Comparison of ENCODE assay signal across 8 mouse cellular contexts in the genomic region with DNA sequence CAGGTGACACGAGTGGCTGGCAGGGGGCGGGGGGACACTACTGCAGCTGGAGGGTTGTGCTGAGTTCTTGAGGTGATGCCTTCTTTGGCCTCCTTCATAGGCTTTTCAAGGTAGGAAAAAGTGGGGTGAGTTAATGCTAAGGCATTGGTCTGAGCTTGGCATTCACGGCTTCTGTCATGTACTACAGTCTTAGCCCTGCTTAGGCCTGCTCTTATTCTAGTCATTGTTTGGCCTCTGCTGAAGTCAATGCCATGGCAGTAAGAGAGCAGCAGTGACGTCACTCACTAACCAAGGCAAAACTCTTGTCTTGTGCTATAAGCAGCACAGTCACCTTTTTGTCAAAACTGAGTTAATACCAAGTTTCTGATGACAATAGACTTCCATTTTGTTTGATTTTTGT. TPM values are rescaled to one million over a fixed set of nuclear protein-coding genes. Genes with fewer than 3 reads are reported as not detected.
DNase-seq lines count a peak whose midpoint lies in the region; ATAC-seq and TF ChIP-seq lines count a peak whose summit lies in the region.

No protein-coding gene starts in this region.

- no peak for DNase-seq in heart, postnatal 10 days
- DNase-seq in hindbrain, embryonic 10.5 days (ENCODE audit: low spot score), result no peak
- DNase-seq in midbrain, embryonic 11.5 days (ENCODE audit: low spot score, missing footprints), result peak; percentile 89
- DNase-seq in right cerebral cortex, postnatal 4 days, result no peak
- DNase-seq in spleen, postnatal 10 days (ENCODE audit: low spot score in 2 of 2), result no peak

- H3K9me3 ChIP-seq in heart, embryonic 11.5 days (replicated peaks; ENCODE audit: control insufficient read depth, low read length), result no peaks in the 10 kb centered on the region
- no peaks in the 10 kb centered on the region for H3K9me3 ChIP-seq in hindbrain, embryonic 10.5 days
- no peaks in the 10 kb centered on the region for H3K9me3 ChIP-seq in midbrain, embryonic 11.5 days (ENCODE audit: control insufficient read depth, low read length)

- TF ChIP-seq CTCF in bone marrow macrophage, adult 2 months (IDR thresholded peaks at IDR 0.05; ENCODE audit: low read depth, low read length), result no peak

- 53% methylated on average over 4 of the region's 4 CpGs for WGBS in heart, embryonic 11.5 days (ENCODE audit: insufficient replicate concordance)
- WGBS in hindbrain, embryonic 10.5 days, result 63% methylated on average over 4 of the region's 4 CpGs
- WGBS in midbrain, embryonic 11.5 days, result 63% methylated on average over 4 of the region's 4 CpGs

- no peaks in the 10 kb centered on the region for H3K27me3 ChIP-seq in heart, embryonic 11.5 days (ENCODE audit: control insufficient read depth, insufficient read depth, low read length)
- H3K27me3 ChIP-seq in hindbrain, embryonic 10.5 days (ENCODE audit: insufficient read depth, poor library complexity, severe bottlenecking), result no peaks in the 10 kb centered on the region
- no peaks in the 10 kb centered on the region for H3K27me3 ChIP-seq in midbrain, embryonic 11.5 days (ENCODE audit: control insufficient read depth, insufficient read depth, low read length)

- H3K4me2 ChIP-seq in heart, embryonic 11.5 days, result peak overlapping the region; percentile 97
- H3K4me2 ChIP-seq in midbrain, embryonic 11.5 days, result peak overlapping the region; percentile 69

- peak overlapping the region; percentile 88 for H3K4me3 ChIP-seq in heart, embryonic 11.5 days (ENCODE audit: low read depth, low read length)
- peak overlapping the region; percentile 79; the same call in 1 of the 2 replicates for H3K4me3 ChIP-seq in bone marrow macrophage, adult 2 months (ENCODE audit: insufficient read depth, low read length)
- peak overlapping the region; percentile 100 for H3K4me3 ChIP-seq in hindbrain, embryonic 10.5 days
- peak overlapping the region; percentile 100 for H3K4me3 ChIP-seq in midbrain, embryonic 11.5 days (ENCODE audit: low read depth, low read length)

- peaks cover 20% of the 10 kb centered on the region for H3K4me1 ChIP-seq in heart, embryonic 11.5 days (ENCODE audit: control insufficient read depth, insufficient read depth, low read length)
- peaks cover 20% of the 10 kb centered on the region for H3K4me1 ChIP-seq in bone marrow macrophage, adult 2 months (ENCODE audit: control insufficient read depth, insufficient read depth, low read length)
- H3K4me1 ChIP-seq in hindbrain, embryonic 10.5 days (replicated peaks), result peaks cover 47% of the 10 kb centered on the region
- peaks cover 23% of the 10 kb centered on the region for H3K4me1 ChIP-seq in midbrain, embryonic 11.5 days (ENCODE audit: control insufficient read depth, insufficient read depth, low read length)

- intact Hi-C loops in heart, postnatal 10 days (cut with DNase I), result no loop called here

- peaks cover 26% of the 10 kb centered on the region for H3K36me3 ChIP-seq in heart, embryonic 11.5 days (ENCODE audit: control insufficient read depth, insufficient read depth, low read length)
- H3K36me3 ChIP-seq in hindbrain, embryonic 10.5 days, result peaks cover 58% of the 10 kb centered on the region
- H3K36me3 ChIP-seq in midbrain, embryonic 11.5 days (ENCODE audit: control insufficient read depth, insufficient read depth, low read length), result peaks cover 17% of the 10 kb centered on the region

- no peak for TF ChIP-seq POLR2A in bone marrow macrophage, adult 2 months (IDR thresholded peaks at IDR 0.05; ENCODE audit: borderline replicate concordance, low read depth, low read length)

- ATAC-seq in heart, embryonic 11.5 days (replicated peaks; ENCODE audit: insufficient number of reproducible peaks, low FRiP score, low TSS enrichment), result no peak
- no peak for ATAC-seq in midbrain, embryonic 11.5 days (ENCODE audit: low FRiP score)
- ATAC-seq in cerebellum, adult (ENCODE audit: insufficient number of reproducible peaks, low FRiP score, low TSS enrichment), result no peak

- peak overlapping the region; percentile 100; the same call in 1 of the 2 replicates for H3K27ac ChIP-seq in heart, embryonic 11.5 days (ENCODE audit: low read depth, low read length)
- H3K27ac ChIP-seq in bone marrow macrophage, adult 2 months (ENCODE audit: insufficient read depth, low read depth, low read length), result no peak overlapping the region
- H3K27ac ChIP-seq in hindbrain, embryonic 10.5 days, result no peak overlapping the region; the same call in 1 of the 2 replicates
- no peak overlapping the region for H3K27ac ChIP-seq in midbrain, embryonic 11.5 days (ENCODE audit: low read depth, low read length)

- peak overlapping the region; percentile 100 for H3K9ac ChIP-seq in heart, embryonic 11.5 days (ENCODE audit: low read depth, low read length)
- peak overlapping the region; percentile 99 for H3K9ac ChIP-seq in midbrain, embryonic 11.5 days (ENCODE audit: low read length)

RNA-seq across cellular contexts. Expression of a gene that starts 2.6 kb away (rescaled TPM):
- 15.9 and 17.1 TPM in 2 replicates for polyA plus RNA-seq in heart, embryonic 11.5 days (2014; fragmentation: Nextera tagmentation; extraction: Ambion mirVana)
- 10 to 100 TPM; 70.3 to 83.4 TPM for total RNA-seq in heart, postnatal 10 days (2021)
- 78.4 and 79.3 TPM in 2 replicates for polyA plus RNA-seq in bone marrow macrophage, adult 2 months (2012; ENCODE audit: insufficient read depth, insufficient read length, missing spikeins)
- polyA plus RNA-seq in hindbrain, embryonic 10.5 days (2016; fragmentation: Nextera tagmentation; extraction: Ambion mirVana), result 24.4 and 25.2 TPM in 2 replicates
- 24.0 and 25.1 TPM in 2 replicates for polyA plus RNA-seq in midbrain, embryonic 11.5 days (2014; fragmentation: Nextera tagmentation; extraction: Ambion mirVana)

RNA-seq across cellular contexts. Expression of a gene that starts 6.8 kb away (rescaled TPM):
- polyA plus RNA-seq in heart, embryonic 11.5 days (2014; fragmentation: Nextera tagmentation; extraction: Ambion mirVana), result 22.2 and 28.5 TPM in 2 replicates
- 10 to 100 TPM; 29.0 to 29.7 TPM for total RNA-seq in heart, postnatal 10 days (2021)
- 37.9 and 40.1 TPM in 2 replicates for polyA plus RNA-seq in bone marrow macrophage, adult 2 months (2012; ENCODE audit: insufficient read depth, insufficient read length, missing spikeins)
- polyA plus RNA-seq in hindbrain, embryonic 10.5 days (2016; fragmentation: Nextera tagmentation; extraction: Ambion mirVana), result 49.5 and 55.9 TPM in 2 replicates
- polyA plus RNA-seq in midbrain, embryonic 11.5 days (2014; fragmentation: Nextera tagmentation; extraction: Ambion mirVana), result 51.9 and 53.1 TPM in 2 replicates

RNA-seq across cellular contexts. Expression of a gene that starts 22.8 kb away (rescaled TPM):
- polyA plus RNA-seq in heart, embryonic 11.5 days (2014; fragmentation: Nextera tagmentation; extraction: Ambion mirVana), result 5.6 and 6.4 TPM in 2 replicates
- total RNA-seq in heart, postnatal 10 days (2021), result 10 to 100 TPM; 31.1 to 32.7 TPM
- polyA plus RNA-seq in bone marrow macrophage, adult 2 months (2012; ENCODE audit: insufficient read depth, insufficient read length, missing spikeins), result 7.4 and 8.2 TPM in 2 replicates
- 1.2 and 1.5 TPM in 2 replicates for polyA plus RNA-seq in hindbrain, embryonic 10.5 days (2016; fragmentation: Nextera tagmentation; extraction: Ambion mirVana)
- 0.93 and 1.2 TPM in 2 replicates for polyA plus RNA-seq in midbrain, embryonic 11.5 days (2014; fragmentation: Nextera tagmentation; extraction: Ambion mirVana)

RNA-seq across cellular contexts. Expression of a gene that starts 38.7 kb away (rescaled TPM):
- polyA plus RNA-seq in heart, embryonic 11.5 days (2014; fragmentation: Nextera tagmentation; extraction: Ambion mirVana), result 0.57 and 0.73 TPM in 2 replicates
- under 1 TPM; 0.79 to 0.87 TPM for total RNA-seq in heart, postnatal 10 days (2021)
- polyA plus RNA-seq in bone marrow macrophage, adult 2 months (2012; ENCODE audit: insufficient read depth, insufficient read length, missing spikeins), result 0.62 and 0.65 TPM in 2 replicates
- 1.1 and 2.2 TPM in 2 replicates for polyA plus RNA-seq in hindbrain, embryonic 10.5 days (2016; fragmentation: Nextera tagmentation; extraction: Ambion mirVana)
- 1.6 and 1.8 TPM in 2 replicates for polyA plus RNA-seq in midbrain, embryonic 11.5 days (2014; fragmentation: Nextera tagmentation; extraction: Ambion mirVana)

RNA-seq across cellular contexts. Expression of a gene that starts 57.5 kb away (rescaled TPM):
- 32.2 and 35.7 TPM in 2 replicates for polyA plus RNA-seq in heart, embryonic 11.5 days (2014; fragmentation: Nextera tagmentation; extraction: Ambion mirVana)
- total RNA-seq in heart, postnatal 10 days (2021), result 100 to 1,000 TPM; 172 to 190 TPM
- 20.7 and 23.5 TPM in 2 replicates for polyA plus RNA-seq in bone marrow macrophage, adult 2 months (2012; ENCODE audit: insufficient read depth, insufficient read length, missing spikeins)
- polyA plus RNA-seq in hindbrain, embryonic 10.5 days (2016; fragmentation: Nextera tagmentation; extraction: Ambion mirVana), result 12.8 and 22.2 TPM in 2 replicates
- polyA plus RNA-seq in midbrain, embryonic 11.5 days (2014; fragmentation: Nextera tagmentation; extraction: Ambion mirVana), result 21.9 and 23.7 TPM in 2 replicates
